Mouse (Mus musculus) midbrain, embryonic 14.5 days (tissue): ENCODE data around the gene Angptl1. TPM values are rescaled to one million over a fixed set of nuclear protein-coding genes. Genes with fewer than 3 reads are reported as not detected.
A peak's percentile ranks its signal among the peaks of the same experiment; 100 is the strongest.

Experiments
- ATAC-seq: fragments of 200-750 bp; cut with Nextera tagmentation; 2 replicates; pipeline ENCODE4 v1.8.0; 2017; ENCODE audit warnings: moderate number of reproducible peaks, moderate library complexity; ENCODE audit not compliant: low FRiP score, low TSS enrichment
- DNase-seq: peaks from one replicate; pipeline ENCODE4 v3.0.0-alpha.2; 2015
- H3K27ac ChIP-seq: fragments of 300-500 bp; sonication (generic); replicated peaks from 2 replicates; pipeline ENCODE4 v1.5.1; 2014; ENCODE audit warnings: mild to moderate bottlenecking, low read depth, low read length, moderate library complexity
- H3K27me3 ChIP-seq: fragments of 300-500 bp; sonication (generic); 2 replicates; pipeline ENCODE4 v1.6.1; 2014; ENCODE audit warnings: low read length, control low read depth, mixed read lengths; ENCODE audit not compliant: control insufficient read depth, insufficient read depth
- H3K36me3 ChIP-seq: fragments of 300-500 bp; sonication (generic); 2 replicates; pipeline ENCODE4 v1.6.1; 2014; ENCODE audit warnings: low read length, control low read depth; ENCODE audit not compliant: control insufficient read depth, insufficient read depth
- H3K4me1 ChIP-seq: fragments of 300-500 bp; sonication (generic); 2 replicates; pipeline ENCODE4 v1.6.1; 2014; ENCODE audit warnings: mild to moderate bottlenecking, antibody characterized with exemption, low read length, control low read depth; ENCODE audit not compliant: control insufficient read depth, insufficient read depth
- H3K4me2 ChIP-seq: fragments of 300-500 bp; sonication (generic); 2 replicates; pipeline ENCODE4 v1.6.1; 2014; ENCODE audit warnings: mild to moderate bottlenecking, low read length, moderate library complexity
- H3K4me3 ChIP-seq: fragments of 300-500 bp; sonication (generic); replicated peaks from 2 replicates; pipeline ENCODE4 v1.5.1; 2014; ENCODE audit warnings: low read depth, low read length
- H3K9ac ChIP-seq: fragments of 300-500 bp; sonication (generic); replicated peaks from 2 replicates; pipeline ENCODE4 v1.6.1; 2014; ENCODE audit warnings: mild to moderate bottlenecking, low read length, moderate library complexity
- H3K9me3 ChIP-seq: fragments of 300-500 bp; sonication (generic); 2 replicates; pipeline ENCODE4 v1.6.1; 2016; ENCODE audit warnings: low read length, control low read depth, mixed read lengths; ENCODE audit not compliant: control insufficient read depth
- WGBS: fragments of 180-500 bp; shearing (Covaris S2); extraction: QIAGEN DNeasy Blood & Tissue Kit; methylation state at CpG from one replicate; pipeline ENCODE4 v1.1.7; 2014; 5-methylcytosine and 5-hydroxymethylcytosine counted together
- polyA plus RNA-seq: library from polyadenylated mRNA; unstranded; fragments of >200 nt; fragmentation: Nextera tagmentation; extraction: Ambion mirVana; gene quantifications from 2 replicates; pipeline ENCODE4 v1.2.1, GENCODE M21; 2014

The Angptl1 gene
- polyA plus RNA-seq, 1 experiment from 2014 or later = 0.80 TPM

- Histone ChIP-seq H3K9me3 (no peaks in the 10 kb centered on the region), H3K9ac (no peak overlapping the region), H3K4me2 (no peak overlapping the region), H3K27ac (no peak overlapping the region), H3K4me3 (no peak overlapping the region), H3K4me1 (no peaks in the 10 kb centered on the region), H3K27me3 (no peaks in the 10 kb centered on the region), H3K36me3 (peaks cover 38% of the 10 kb centered on the region)
- 92% methylated on average over 4 of the region's 4 CpGs for WGBS
- no peak for DNase-seq
- no peak for ATAC-seq
These were observed 50.5 kb downstream of the Angptl1 start for GRCm38 (mm10) chr1:156888830-156889229.

GRCm38 (mm10) chr1:156891561-156891960 is 53.2 kb downstream of the Angptl1 start:
- ATAC-seq = no peak
- 97% methylated on average over 4 of the region's 4 CpGs for WGBS
- no peak overlapping the region for H3K27ac ChIP-seq
- H3K27me3 ChIP-seq = no peaks in the 10 kb centered on the region
- no peaks in the 10 kb centered on the region for H3K4me1 ChIP-seq
- H3K9me3 ChIP-seq = no peaks in the 10 kb centered on the region
- peaks cover 26% of the 10 kb centered on the region for H3K36me3 ChIP-seq
- H3K4me2 ChIP-seq = no peak overlapping the region
- H3K4me3 ChIP-seq = no peak overlapping the region
- DNase-seq = no peak
- H3K9ac ChIP-seq = no peak overlapping the region

GRCm38 (mm10) chr1:156901689-156902088 is 63.3 kb downstream of the Angptl1 start:
- no peaks in the 10 kb centered on the region for H3K9me3 ChIP-seq
- H3K27ac ChIP-seq = no peak overlapping the region
- no peak overlapping the region for H3K4me2 ChIP-seq
- no peak overlapping the region for H3K9ac ChIP-seq
- H3K27me3 ChIP-seq = no peaks in the 10 kb centered on the region
- no peaks in the 10 kb centered on the region for H3K4me1 ChIP-seq
- DNase-seq (peak; percentile 47), ATAC-seq (no peak)
- H3K4me3 ChIP-seq = no peak overlapping the region
- peaks cover 31% of the 10 kb centered on the region; the same call in 1 of the 2 replicates for H3K36me3 ChIP-seq
- 54% methylated on average over 6 of the region's 6 CpGs for WGBS

GRCm38 (mm10) chr1:156903899-156904298 is 65.5 kb downstream of the Angptl1 start:
- Histone ChIP-seq H3K4me1 (no peaks in the 10 kb centered on the region), H3K4me3 (no peak overlapping the region), H3K27ac (no peak overlapping the region), H3K9ac (no peak overlapping the region), H3K9me3 (no peaks in the 10 kb centered on the region), H3K4me2 (no peak overlapping the region), H3K27me3 (no peaks in the 10 kb centered on the region), H3K36me3 (peaks cover 30% of the 10 kb centered on the region; the same call in 1 of the 2 replicates)
- DNase-seq (no peak), ATAC-seq (no peak)
- WGBS = 96% methylated on average over 3 of the region's 3 CpGs

- Histone ChIP-seq H3K4me1 (no peaks in the 10 kb centered on the region), H3K27me3 (no peaks in the 10 kb centered on the region), H3K9ac (no peak overlapping the region), H3K4me2 (no peak overlapping the region), H3K36me3 (peaks cover 16% of the 10 kb centered on the region; the same call in 1 of the 2 replicates), H3K9me3 (no peaks in the 10 kb centered on the region), H3K27ac (no peak overlapping the region), H3K4me3 (no peak overlapping the region)
- DNase-seq (no peak), ATAC-seq (no peak)
- WGBS = 77% methylated on average over 2 of the region's 2 CpGs
These were observed 67.3 kb downstream of the Angptl1 start for GRCm38 (mm10) chr1:156905660-156906059.

GRCm38 (mm10) chr1:156909265-156909664 is 70.9 kb downstream of the Angptl1 start:
- no peaks in the 10 kb centered on the region for H3K27me3 ChIP-seq
- H3K36me3 ChIP-seq = 0 out of 2 replicates have a peak, but pooled peaks cover 16% of the 10 kb centered on the region
- DNase-seq (no peak), ATAC-seq (no peak)
- no peak overlapping the region for H3K4me2 ChIP-seq
- no peaks in the 10 kb centered on the region for H3K9me3 ChIP-seq
- no peak overlapping the region for H3K9ac ChIP-seq
- no peaks in the 10 kb centered on the region for H3K4me1 ChIP-seq
- no peak overlapping the region for H3K27ac ChIP-seq
- WGBS = 97% methylated on average over 4 of the region's 4 CpGs
- H3K4me3 ChIP-seq = no peak overlapping the region

- H3K9me3 ChIP-seq = no peaks in the 10 kb centered on the region
- H3K9ac ChIP-seq = no peak overlapping the region
- H3K36me3 ChIP-seq = 0 out of 2 replicates have a peak, but pooled peaks cover 16% of the 10 kb centered on the region
- ATAC-seq = no peak
- H3K27me3 ChIP-seq = no peaks in the 10 kb centered on the region
- no peak overlapping the region for H3K4me2 ChIP-seq
- DNase-seq = peak; percentile 49
- H3K4me3 ChIP-seq = no peak overlapping the region
- no peak overlapping the region for H3K27ac ChIP-seq
- no peaks in the 10 kb centered on the region for H3K4me1 ChIP-seq
These were observed 71.5 kb downstream of the Angptl1 start for GRCm38 (mm10) chr1:156909866-156910265.

Other genes starting within 250 kb of the Angptl1 start
- 1.6 and 4.6 TPM in 2 replicates for gene Tor3a, start 164.2 kb upstream of the Angptl1 start, polyA plus RNA-seq
- gene Fam20b, start 119.5 kb upstream of the Angptl1 start, polyA plus RNA-seq = 28.2 and 34.3 TPM in 2 replicates
- gene Ralgps2, start 101.1 kb downstream of the Angptl1 start, polyA plus RNA-seq = 122 and 132 TPM in 2 replicates